Mouse (Mus musculus): ENCODE measurements around the gene Arvcf. TPM values are rescaled to one million over a fixed set of nuclear protein-coding genes. Genes with fewer than 3 reads are reported as not detected.

Arvcf gene
- polyA plus RNA-seq (2014; fragmentation: Nextera tagmentation; extraction: Ambion mirVana): 13.8 and 15.5 TPM in 2 replicates

- H3K4me3 ChIP-seq (ENCODE audit: low read depth, low read length): peak within 1 kb of the TSS; percentile 51
- H3K27ac ChIP-seq (ENCODE audit: low read depth, low read length): no peak within 1 kb of the TSS
- WGBS: under 1% methylated on average over 44 of the region's 44 CpGs
- H3K4me1 ChIP-seq (replicated peaks; ENCODE audit: control insufficient read depth, insufficient read depth, low read length): peaks cover 16% of the 10 kb centered on the region
- no peaks in the 10 kb centered on the region for H3K9me3 ChIP-seq (ENCODE audit: control insufficient read depth, low read length)
- ATAC-seq (replicated peaks; ENCODE audit: low FRiP score): peak; percentile 18
- peak within 1 kb of the TSS; percentile 86 for H3K4me2 ChIP-seq
- H3K36me3 ChIP-seq (ENCODE audit: control insufficient read depth, insufficient read depth, low read length): no peaks in the 10 kb centered on the region
- peak; percentile 81 for DNase-seq (ENCODE audit: low spot score)
- peaks cover 49% of the 10 kb centered on the region for H3K27me3 ChIP-seq (replicated peaks; ENCODE audit: control insufficient read depth, insufficient read depth, low read length)
- H3K9ac ChIP-seq (ENCODE audit: low read depth, low read length): peak within 1 kb of the TSS; percentile 1; the same call in 1 of the 2 replicates
Measured at GRCm38 (mm10) chr16:18347931-18348600, at the start of gene Arvcf, which contains the start of gene Tango2. TSS of gene Arvcf (plus strand) at chr16:18348182. TSS of gene Tango2 (minus strand) at chr16:18348103.

GRCm38 (mm10) chr16:18308159-18308558 lies 39.8 kb upstream of the Arvcf start:
- H3K27me3 ChIP-seq (replicated peaks; ENCODE audit: control insufficient read depth, insufficient read depth, low read length): no peaks in the 10 kb centered on the region
- H3K4me1 ChIP-seq (replicated peaks; ENCODE audit: control insufficient read depth, insufficient read depth, low read length): no peaks in the 10 kb centered on the region
- 61% methylated on average over 1 of the region's 1 CpGs for WGBS
- no peak overlapping the region for H3K9ac ChIP-seq (ENCODE audit: low read depth, low read length)
- DNase-seq (ENCODE audit: low spot score) (no peak), ATAC-seq (replicated peaks; ENCODE audit: low FRiP score) (no peak)
- no peaks in the 10 kb centered on the region for H3K9me3 ChIP-seq (ENCODE audit: control insufficient read depth, low read length)
- no peak overlapping the region for H3K27ac ChIP-seq (ENCODE audit: low read depth, low read length)
- H3K4me2 ChIP-seq: no peak overlapping the region
- no peak overlapping the region for H3K4me3 ChIP-seq (ENCODE audit: low read depth, low read length)
- H3K36me3 ChIP-seq (ENCODE audit: control insufficient read depth, insufficient read depth, low read length): peaks cover 28% of the 10 kb centered on the region

DNA sequence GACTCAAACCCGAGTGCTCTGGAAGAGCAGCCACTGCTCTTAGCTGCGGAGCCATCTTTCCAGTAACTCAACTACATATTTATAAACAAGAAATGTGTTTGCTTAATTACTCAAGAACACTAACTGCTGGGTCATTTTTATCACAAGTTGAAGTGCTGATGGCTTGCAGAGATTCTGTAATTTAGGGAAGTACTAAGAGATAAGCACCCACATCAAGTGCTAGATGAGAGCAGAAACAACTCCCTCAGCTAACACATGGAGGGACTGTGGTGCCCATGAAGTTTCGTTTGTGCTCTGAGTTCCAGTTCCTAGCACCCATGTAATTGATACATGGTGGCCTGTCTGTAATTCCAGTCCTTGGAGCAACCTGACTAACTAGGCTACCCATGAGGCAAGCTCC lies 29.0 kb upstream of the Arvcf start:
- Histone ChIP-seq H3K36me3 (ENCODE audit: control insufficient read depth, insufficient read depth, low read length) (peaks cover 4% of the 10 kb centered on the region; the same call in 1 of the 2 replicates), H3K9ac (ENCODE audit: low read depth, low read length) (no peak overlapping the region), H3K27me3 (replicated peaks; ENCODE audit: control insufficient read depth, insufficient read depth, low read length) (no peaks in the 10 kb centered on the region), H3K4me2 (no peak overlapping the region), H3K27ac (ENCODE audit: low read depth, low read length) (no peak overlapping the region), H3K4me3 (ENCODE audit: low read depth, low read length) (no peak overlapping the region), H3K9me3 (ENCODE audit: control insufficient read depth, low read length) (no peaks in the 10 kb centered on the region), H3K4me1 (replicated peaks; ENCODE audit: control insufficient read depth, insufficient read depth, low read length) (no peaks in the 10 kb centered on the region)
- ATAC-seq (replicated peaks; ENCODE audit: low FRiP score): no peak
- DNase-seq (ENCODE audit: low spot score): no peak
- 74% methylated on average over 3 of the region's 3 CpGs for WGBS

DNA sequence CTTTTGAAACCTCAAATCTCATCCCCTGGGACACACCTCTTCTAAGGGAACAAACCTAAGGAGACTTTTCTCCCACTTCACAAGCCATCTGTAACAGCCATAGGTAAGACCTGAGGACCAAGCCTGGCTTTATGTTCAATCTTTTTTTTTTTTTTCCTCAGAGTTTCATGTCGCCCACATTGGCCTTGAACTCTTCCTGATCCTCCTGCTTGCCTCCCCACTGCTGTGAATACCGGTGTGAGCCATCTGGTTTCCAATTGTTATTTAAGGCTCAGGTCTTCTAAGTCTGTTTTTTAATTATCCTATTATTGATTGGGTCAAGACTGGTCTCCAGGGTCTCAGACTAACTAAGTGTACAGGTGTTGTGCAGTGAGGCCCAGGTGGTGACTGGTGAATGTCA lies 26.5 kb upstream of the Arvcf start:
- H3K4me3 ChIP-seq (ENCODE audit: low read depth, low read length): no peak overlapping the region
- H3K27me3 ChIP-seq (replicated peaks; ENCODE audit: control insufficient read depth, insufficient read depth, low read length): no peaks in the 10 kb centered on the region
- no peaks in the 10 kb centered on the region for H3K4me1 ChIP-seq (replicated peaks; ENCODE audit: control insufficient read depth, insufficient read depth, low read length)
- WGBS: 85% methylated on average over 2 of the region's 2 CpGs
- no peaks in the 10 kb centered on the region for H3K9me3 ChIP-seq (ENCODE audit: control insufficient read depth, low read length)
- ATAC-seq (replicated peaks; ENCODE audit: low FRiP score): no peak
- no peak overlapping the region for H3K27ac ChIP-seq (ENCODE audit: low read depth, low read length)
- H3K4me2 ChIP-seq: no peak overlapping the region
- H3K36me3 ChIP-seq (ENCODE audit: control insufficient read depth, insufficient read depth, low read length): peaks cover 7% of the 10 kb centered on the region; the same call in 1 of the 2 replicates
- no peak for DNase-seq (ENCODE audit: low spot score)
- no peak overlapping the region for H3K9ac ChIP-seq (ENCODE audit: low read depth, low read length)

- H3K9me3 ChIP-seq (ENCODE audit: control insufficient read depth, low read length): no peaks in the 10 kb centered on the region
- 88% methylated on average over 2 of the region's 2 CpGs for WGBS
- H3K4me1 ChIP-seq (replicated peaks; ENCODE audit: control insufficient read depth, insufficient read depth, low read length): no peaks in the 10 kb centered on the region
- H3K4me3 ChIP-seq (ENCODE audit: low read depth, low read length): no peak overlapping the region
- H3K36me3 ChIP-seq (ENCODE audit: control insufficient read depth, insufficient read depth, low read length): peaks cover 7% of the 10 kb centered on the region; the same call in 1 of the 2 replicates
- no peak overlapping the region for H3K9ac ChIP-seq (ENCODE audit: low read depth, low read length)
- no peaks in the 10 kb centered on the region for H3K27me3 ChIP-seq (replicated peaks; ENCODE audit: control insufficient read depth, insufficient read depth, low read length)
- no peak overlapping the region for H3K4me2 ChIP-seq
- ATAC-seq (replicated peaks; ENCODE audit: low FRiP score): no peak
- no peak overlapping the region for H3K27ac ChIP-seq (ENCODE audit: low read depth, low read length)
- DNase-seq (ENCODE audit: low spot score): no peak
Measured at GRCm38 (mm10) chr16:18323460-18323859, 24.5 kb upstream of the Arvcf start.

DNA sequence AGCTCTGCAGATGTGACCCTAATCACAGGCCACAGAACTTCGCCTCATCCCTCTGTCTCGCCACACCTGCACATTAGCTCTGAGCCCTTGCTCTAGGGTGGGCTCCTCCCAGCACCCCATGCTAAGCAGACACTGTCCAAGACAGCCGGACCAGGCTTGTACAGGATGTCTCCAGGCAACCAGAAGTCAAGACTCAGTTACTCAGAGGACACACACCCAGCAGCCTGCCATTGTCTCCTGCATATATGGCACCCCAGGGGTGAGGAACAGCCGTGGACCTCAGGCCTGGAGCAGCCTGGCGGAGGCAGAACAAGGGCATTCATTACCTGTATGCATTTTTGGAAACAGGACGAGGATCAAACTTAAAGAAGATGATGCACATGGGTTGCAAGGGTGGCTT lies 24.0 kb upstream of the Arvcf start:
- 87% methylated on average over 6 of the region's 6 CpGs for WGBS
- H3K9ac ChIP-seq (ENCODE audit: low read depth, low read length): no peak overlapping the region
- peaks cover 7% of the 10 kb centered on the region; the same call in 1 of the 2 replicates for H3K36me3 ChIP-seq (ENCODE audit: control insufficient read depth, insufficient read depth, low read length)
- H3K27me3 ChIP-seq (replicated peaks; ENCODE audit: control insufficient read depth, insufficient read depth, low read length): no peaks in the 10 kb centered on the region
- H3K4me3 ChIP-seq (ENCODE audit: low read depth, low read length): no peak overlapping the region
- no peak for DNase-seq (ENCODE audit: low spot score)
- no peak for ATAC-seq (replicated peaks; ENCODE audit: low FRiP score)
- no peaks in the 10 kb centered on the region for H3K9me3 ChIP-seq (ENCODE audit: control insufficient read depth, low read length)
- no peak overlapping the region for H3K27ac ChIP-seq (ENCODE audit: low read depth, low read length)
- no peaks in the 10 kb centered on the region for H3K4me1 ChIP-seq (replicated peaks; ENCODE audit: control insufficient read depth, insufficient read depth, low read length)
- H3K4me2 ChIP-seq: no peak overlapping the region

DNA sequence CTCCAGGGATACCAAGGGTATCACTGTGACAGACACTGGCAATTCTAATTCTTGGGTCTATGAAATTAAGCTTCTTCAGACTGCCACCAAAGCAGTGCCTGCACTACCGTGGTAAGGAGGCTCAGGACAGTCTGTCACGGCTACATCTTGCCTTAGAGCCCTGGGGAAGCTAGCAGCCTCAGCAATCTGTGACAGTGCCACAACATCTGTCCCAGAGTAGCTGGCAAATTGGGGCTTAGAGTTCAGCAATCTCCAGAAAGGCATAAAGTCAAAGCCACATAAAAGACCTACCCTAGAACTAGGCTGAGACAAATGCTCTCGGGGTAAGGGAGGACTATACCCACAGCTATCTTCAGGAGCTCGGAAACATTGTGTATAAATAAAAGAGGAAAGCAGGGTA lies 22.2 kb upstream of the Arvcf start:
- Histone ChIP-seq H3K27ac (ENCODE audit: low read depth, low read length) (no peak overlapping the region), H3K4me2 (no peak overlapping the region), H3K36me3 (ENCODE audit: control insufficient read depth, insufficient read depth, low read length) (peaks cover 7% of the 10 kb centered on the region; the same call in 1 of the 2 replicates), H3K9ac (ENCODE audit: low read depth, low read length) (no peak overlapping the region), H3K4me1 (replicated peaks; ENCODE audit: control insufficient read depth, insufficient read depth, low read length) (no peaks in the 10 kb centered on the region), H3K4me3 (ENCODE audit: low read depth, low read length) (no peak overlapping the region), H3K27me3 (replicated peaks; ENCODE audit: control insufficient read depth, insufficient read depth, low read length) (no peaks in the 10 kb centered on the region), H3K9me3 (ENCODE audit: control insufficient read depth, low read length) (no peaks in the 10 kb centered on the region)
- ATAC-seq (replicated peaks; ENCODE audit: low FRiP score) (no peak), DNase-seq (ENCODE audit: low spot score) (no peak)
- 73% methylated on average over 4 of the region's 4 CpGs for WGBS

DNA sequence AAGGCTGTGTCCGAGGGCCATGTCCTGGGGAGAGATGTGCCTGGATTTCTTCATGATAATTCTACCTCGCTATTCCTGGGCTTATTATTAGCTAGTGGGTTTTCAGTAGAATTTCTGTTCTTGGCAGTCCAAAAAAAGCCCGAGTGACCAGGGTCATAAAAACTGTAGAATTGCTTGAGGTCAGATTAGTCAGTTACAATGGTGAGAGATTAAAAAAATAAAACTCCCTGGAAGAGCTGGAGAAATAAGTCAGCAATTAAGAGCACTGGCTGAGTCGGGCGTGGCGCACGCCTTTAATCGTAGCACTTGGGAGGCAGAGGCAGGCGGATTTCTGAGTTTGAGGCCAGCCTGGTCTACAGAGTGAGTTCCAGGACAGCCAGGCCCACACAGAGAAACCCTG lies 20.0 kb upstream of the Arvcf start:
- H3K36me3 ChIP-seq (ENCODE audit: control insufficient read depth, insufficient read depth, low read length): peaks cover 9% of the 10 kb centered on the region; the same call in 1 of the 2 replicates
- 90% methylated on average over 9 of the region's 9 CpGs for WGBS
- H3K9me3 ChIP-seq (ENCODE audit: control insufficient read depth, low read length): no peaks in the 10 kb centered on the region
- no peaks in the 10 kb centered on the region for H3K27me3 ChIP-seq (replicated peaks; ENCODE audit: control insufficient read depth, insufficient read depth, low read length)
- H3K4me2 ChIP-seq: no peak overlapping the region
- H3K9ac ChIP-seq (ENCODE audit: low read depth, low read length): no peak overlapping the region
- no peak overlapping the region for H3K4me3 ChIP-seq (ENCODE audit: low read depth, low read length)
- DNase-seq (ENCODE audit: low spot score) (no peak), ATAC-seq (replicated peaks; ENCODE audit: low FRiP score) (no peak)
- no peaks in the 10 kb centered on the region for H3K4me1 ChIP-seq (replicated peaks; ENCODE audit: control insufficient read depth, insufficient read depth, low read length)
- no peak overlapping the region for H3K27ac ChIP-seq (ENCODE audit: low read depth, low read length)

GRCm38 (mm10) chr16:18328524-18328923 lies 19.5 kb upstream of the Arvcf start:
- Histone ChIP-seq H3K4me1 (replicated peaks; ENCODE audit: control insufficient read depth, insufficient read depth, low read length) (no peaks in the 10 kb centered on the region), H3K4me3 (ENCODE audit: low read depth, low read length) (no peak overlapping the region), H3K9ac (ENCODE audit: low read depth, low read length) (no peak overlapping the region), H3K36me3 (ENCODE audit: control insufficient read depth, insufficient read depth, low read length) (peaks cover 9% of the 10 kb centered on the region; the same call in 1 of the 2 replicates), H3K27ac (ENCODE audit: low read depth, low read length) (no peak overlapping the region), H3K9me3 (ENCODE audit: control insufficient read depth, low read length) (no peaks in the 10 kb centered on the region), H3K27me3 (replicated peaks; ENCODE audit: control insufficient read depth, insufficient read depth, low read length) (no peaks in the 10 kb centered on the region), H3K4me2 (no peak overlapping the region)
- ATAC-seq (replicated peaks; ENCODE audit: low FRiP score): no peak
- no peak for DNase-seq (ENCODE audit: low spot score)
- WGBS: 97% methylated on average over 1 of the region's 1 CpGs

All from liver, embryonic 11.5 days (tissue).